14 mouse cellular contexts compared by ENCODE assay signal in genomic region chr7:67142347-67143015, GRCm38 (mm10).
A peak's percentile ranks its signal among the peaks of the same experiment; 100 is the strongest.
DNase-seq lines count a peak whose midpoint lies in the region; ATAC-seq and TF ChIP-seq lines count a peak whose summit lies in the region.
"Had no signal": no experiment of that assay in that cellular context is flagged by ENCODE, and none has a peak within 500 bp of the region (broad histone marks: within the 10 kb centered on the region; RNA-seq: fewer than 3 reads in every experiment).

No protein-coding gene starts in this region.

- H3K36me3 ChIP-seq in kidney, postnatal 0 days (ENCODE audit: insufficient read depth, low read length) = no peaks in the 10 kb centered on the region
- H3K36me3 ChIP-seq in limb, embryonic 11.5 days (ENCODE audit: control insufficient read depth, insufficient read depth, low read length) = no peaks in the 10 kb centered on the region
- H3K36me3 ChIP-seq: lung, embryonic 15.5 days; midbrain, embryonic 12.5 days had no signal

- H3K9ac ChIP-seq in kidney, postnatal 0 days (ENCODE audit: low read depth, low read length) = no peak overlapping the region
- no peak overlapping the region for H3K9ac ChIP-seq in limb, embryonic 11.5 days (ENCODE audit: low read length)
- H3K9ac ChIP-seq: lung, embryonic 15.5 days; midbrain, embryonic 12.5 days had no signal

- WGBS in kidney, postnatal 0 days = 11% methylated on average over 11 of the region's 11 CpGs
- WGBS in limb, embryonic 11.5 days = 5% methylated on average over 11 of the region's 11 CpGs

- no peaks in the 10 kb centered on the region for H3K4me1 ChIP-seq in kidney, postnatal 0 days (replicated peaks; ENCODE audit: insufficient read depth, low read length)
- H3K4me1 ChIP-seq in limb, embryonic 11.5 days (ENCODE audit: control insufficient read depth, insufficient read depth, low read length) = peaks cover 27% of the 10 kb centered on the region
- H3K4me1 ChIP-seq: midbrain, embryonic 12.5 days had no signal

- no peak overlapping the region for H3K27ac ChIP-seq in kidney, postnatal 0 days
- no peak overlapping the region for H3K27ac ChIP-seq in limb, embryonic 11.5 days (replicated peaks; ENCODE audit: low read depth, low read length)
- H3K27ac ChIP-seq: gastrocnemius, adult 2 months; lung, embryonic 15.5 days; midbrain, embryonic 12.5 days had no signal

- DNase-seq in kidney, postnatal 0 days (ENCODE audit: low spot score) = peak; percentile 10
- no peak for DNase-seq in kidney, postnatal 4 days
- DNase-seq in embryo, embryonic 10 days (ENCODE audit: low spot score) = peak; percentile 30
- DNase-seq in embryo, embryonic 9.5 days (ENCODE audit: extremely low spot score) = peak; percentile 35
- peak; percentile 45 for DNase-seq in limb, embryonic 11.5 days (ENCODE audit: low spot score)
- DNase-seq in spleen, postnatal 36 days (ENCODE audit: low spot score in 2 of 2) = no peak
- DNase-seq in cerebellum, postnatal 4 days (ENCODE audit: low spot score in 2 of 2) = no peak
- DNase-seq: cerebellum, adult 8-10 months; gastrocnemius, adult 2 months; kidney, adult 8-10 months had no signal

- ATAC-seq in kidney, postnatal 0 days (replicated peaks; ENCODE audit: low FRiP score, low read depth) = no peak
- peak; percentile 28; the same call in 1 of the 2 replicates for ATAC-seq in limb, embryonic 11.5 days (ENCODE audit: insufficient number of reproducible peaks, low FRiP score, low TSS enrichment, low read depth)
- ATAC-seq in CD4-positive, CD25-positive, alpha-beta regulatory T cell, adult 4 months = no peak

- H3K4me3 ChIP-seq in kidney, postnatal 0 days (replicated peaks; ENCODE audit: low read depth, low read length) = no peak overlapping the region
- no peak overlapping the region for H3K4me3 ChIP-seq in limb, embryonic 11.5 days (ENCODE audit: low read depth, low read length)
- H3K4me3 ChIP-seq: erythroblast, embryonic 14.5 days; gastrocnemius, adult 2 months; lung, embryonic 15.5 days; midbrain, embryonic 12.5 days had no signal

- no peak for TF ChIP-seq CTCF in kidney, postnatal 0 days (IDR thresholded peaks at IDR 0.05; ENCODE audit: low read depth)

- H3K4me2 ChIP-seq in kidney, postnatal 0 days (ENCODE audit: low read length) = no peak overlapping the region
- 0 out of 2 replicates have a peak overlapping the region, but pooled peaks have one; percentile 2 for H3K4me2 ChIP-seq in limb, embryonic 11.5 days (ENCODE audit: low read depth, severe bottlenecking)
- H3K4me2 ChIP-seq: lung, embryonic 15.5 days; midbrain, embryonic 12.5 days had no signal

- H3K27me3 ChIP-seq in kidney, postnatal 0 days (ENCODE audit: insufficient read depth, low read length) = no peaks in the 10 kb centered on the region
- no peaks in the 10 kb centered on the region for H3K27me3 ChIP-seq in limb, embryonic 11.5 days (ENCODE audit: control insufficient read depth, insufficient read depth, low read length)
- H3K27me3 ChIP-seq: lung, embryonic 15.5 days; midbrain, embryonic 12.5 days had no signal

- no peaks in the 10 kb centered on the region for H3K9me3 ChIP-seq in kidney, postnatal 0 days (replicated peaks; ENCODE audit: low read length)
- H3K9me3 ChIP-seq in limb, embryonic 11.5 days (ENCODE audit: control insufficient read depth, low read length) = no peaks in the 10 kb centered on the region
- H3K9me3 ChIP-seq: lung, embryonic 15.5 days; midbrain, embryonic 12.5 days had no signal

Comparison
In these comparisons a context has a peak if more than half of its experiments do, and no peak if none do; other contexts are left out.
1. DNase-seq: peak in kidney, postnatal 0 days (single experiment), embryo, embryonic 10 days (single experiment), embryo, embryonic 9.5 days (single experiment) and limb, embryonic 11.5 days (single experiment); none in kidney, postnatal 4 days (0 of 2), spleen, postnatal 36 days (0 of 2) and cerebellum, postnatal 4 days (0 of 2).